Mouse (Mus musculus): ENCODE results near the gene Acvr1.

- TF ChIP-seq CTCF (IDR thresholded peaks at IDR 0.05; ENCODE audit: low read depth, low read length) (no peak), POLR2A (IDR thresholded peaks at IDR 0.05; ENCODE audit: insufficient read depth, low read length) (no peak), EP300 (IDR thresholded peaks at IDR 0.05; ENCODE audit: insufficient read depth, low read depth, low read length) (no peak)
Measured at GRCm38 (mm10) chr2:58527786-58528185, 39.2 kb downstream of the Acvr1 start.
